Comparison of ENCODE assay signal across 8 mouse cellular contexts in the genomic region with DNA sequence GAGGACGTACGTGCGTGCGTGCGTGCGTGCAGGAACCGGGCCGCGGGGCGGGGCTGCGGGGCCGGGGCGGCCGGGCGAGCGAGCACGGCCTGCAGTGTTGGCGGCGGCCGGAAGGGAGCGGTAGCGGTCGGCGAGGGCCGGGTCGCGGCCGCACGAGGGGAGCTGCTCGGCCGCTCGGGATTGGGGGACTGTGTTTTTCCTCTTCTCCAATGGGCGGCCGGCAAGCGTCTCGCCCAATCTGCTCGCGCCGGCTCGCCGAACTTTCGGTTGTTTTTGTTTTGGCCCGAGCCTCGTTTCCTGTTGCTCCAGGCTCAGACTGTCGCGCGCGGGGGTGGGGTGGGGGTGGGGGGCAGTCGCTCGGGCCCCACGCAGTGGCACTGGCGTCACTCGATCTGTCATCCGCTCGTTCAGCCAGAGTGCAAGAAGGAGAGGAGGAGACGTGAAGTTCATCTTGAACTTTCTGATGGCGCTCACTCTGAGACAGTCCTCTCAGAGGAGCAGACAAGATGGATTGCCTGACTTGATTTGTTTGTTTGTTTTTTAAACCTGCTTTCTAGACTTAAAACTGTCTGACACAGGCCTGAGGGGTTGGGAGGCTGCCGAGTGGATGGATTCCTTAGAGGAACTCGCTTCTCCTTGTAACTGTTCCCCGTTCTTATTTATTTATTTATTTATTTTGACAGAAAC. TPM values are rescaled to one million over a fixed set of nuclear protein-coding genes. Genes with fewer than 3 reads are reported as not detected.
DNase-seq lines count a peak whose midpoint lies in the region; ATAC-seq and TF ChIP-seq lines count a peak whose summit lies in the region.

No protein-coding gene starts in this region.

- 2% methylated on average over 56 of the region's 60 CpGs for WGBS in forebrain, embryonic 10.5 days
- WGBS in lung, embryonic 15.5 days: 2% methylated on average over 50 of the region's 60 CpGs
- WGBS in thymus, adult 2 months: under 1% methylated on average over 56 of the region's 60 CpGs

- peak overlapping the region; percentile 90 for H3K4me2 ChIP-seq in lung, embryonic 15.5 days

- peaks cover 21% of the 10 kb centered on the region for H3K4me1 ChIP-seq in forebrain, embryonic 10.5 days
- peaks cover 22% of the 10 kb centered on the region for H3K4me1 ChIP-seq in lung, embryonic 15.5 days
- H3K4me1 ChIP-seq in thymus, adult 2 months (replicated peaks; ENCODE audit: control insufficient read depth, insufficient read depth, low read length): peaks cover 12% of the 10 kb centered on the region

- TF ChIP-seq POLR2A in thymus, adult 2 months (IDR thresholded peaks at IDR 0.05; ENCODE audit: control insufficient read depth, extremely low read depth, insufficient read depth, low read length, poor library complexity): no peak

- H3K27me3 ChIP-seq in forebrain, embryonic 10.5 days (ENCODE audit: poor library complexity, severe bottlenecking): no peaks in the 10 kb centered on the region
- H3K27me3 ChIP-seq in lung, embryonic 15.5 days: no peaks in the 10 kb centered on the region
- no peaks in the 10 kb centered on the region for H3K27me3 ChIP-seq in thymus, adult 2 months (ENCODE audit: control insufficient read depth, insufficient read depth, low read length)

- peak; percentile 82 for TF ChIP-seq CTCF in thymus, adult 2 months (IDR thresholded peaks at IDR 0.05; ENCODE audit: borderline replicate concordance, control insufficient read depth, extremely low read depth, insufficient read depth, low read length, poor library complexity)

- intact Hi-C loops in heart, postnatal 10 days (cut with DNase I): no loop called here

- no peaks in the 10 kb centered on the region for H3K9me3 ChIP-seq in forebrain, embryonic 10.5 days
- no peaks in the 10 kb centered on the region for H3K9me3 ChIP-seq in lung, embryonic 15.5 days

- peaks cover 26% of the 10 kb centered on the region for H3K36me3 ChIP-seq in forebrain, embryonic 10.5 days (replicated peaks)
- no peaks in the 10 kb centered on the region; the same call in 1 of the 2 replicates for H3K36me3 ChIP-seq in lung, embryonic 15.5 days
- no peaks in the 10 kb centered on the region for H3K36me3 ChIP-seq in thymus, adult 2 months (ENCODE audit: control insufficient read depth, insufficient read depth, low read length)

- H3K9ac ChIP-seq in lung, embryonic 15.5 days: peak overlapping the region; percentile 99

- peak overlapping the region; percentile 100 for H3K27ac ChIP-seq in forebrain, embryonic 10.5 days
- peak overlapping the region; percentile 100 for H3K27ac ChIP-seq in lung, embryonic 15.5 days
- H3K27ac ChIP-seq in thymus, adult 2 months (ENCODE audit: control insufficient read depth, insufficient read depth, low read length): peak overlapping the region; percentile 91

- DNase-seq in ES-CJ7 (ENCODE audit: low read depth, low spot score): peak; percentile 87
- DNase-seq in c-Kit-positive CD71-positive TER-119-negative erythroid progenitor cells, embryonic 14.5 days (ENCODE audit: low read depth): peak; percentile 85
- DNase-seq in forebrain, embryonic 10.5 days (ENCODE audit: extremely low spot score, low spot score): peak; percentile 89
- peak; percentile 95 to 96 for DNase-seq in heart, postnatal 10 days
- DNase-seq in kidney, postnatal 4 days: peak; percentile 95 to 96
- peak; percentile 92 for DNase-seq in thymus, adult 2 months

- ATAC-seq in lung, embryonic 15.5 days (ENCODE audit: borderline replicate concordance, extremely low read depth, low FRiP score, low TSS enrichment): peak; percentile 93
- ATAC-seq in neutrophil, adult 5-6 weeks (ENCODE audit: extremely low read depth, insufficient number of reproducible peaks, low FRiP score, poor library complexity, severe bottlenecking): peak; percentile 79

- peak overlapping the region; percentile 99 for H3K4me3 ChIP-seq in forebrain, embryonic 10.5 days
- peak overlapping the region; percentile 80 for H3K4me3 ChIP-seq in lung, embryonic 15.5 days
- peak overlapping the region; percentile 83 for H3K4me3 ChIP-seq in thymus, adult 2 months (ENCODE audit: control insufficient read depth, insufficient read depth, low read length)

RNA-seq across cellular contexts. Expression of a gene that starts 1.6 kb away (rescaled TPM):
- polyA plus RNA-seq in forebrain, embryonic 10.5 days (2016; fragmentation: Nextera tagmentation; extraction: Ambion mirVana): 29.2 and 29.3 TPM in 2 replicates
- 10 to 100 TPM; 36.7 to 38.9 TPM for total RNA-seq in heart, postnatal 10 days (2021)
- 25.9 and 31.8 TPM in 2 replicates for polyA plus RNA-seq in lung, embryonic 15.5 days (2015; fragmentation: Nextera tagmentation; extraction: Ambion mirVana)
- total RNA-seq in neutrophil, adult 5-6 weeks (2017): 159 and 166 TPM in 2 replicates
- polyA plus RNA-seq in thymus, adult 2 months (2012; rRNA removed): 32.9 and 43.6 TPM in 2 replicates

Comparison
In these comparisons a context has a peak if more than half of its experiments do, and no peak if none do; other contexts are left out.
1. Peak in every context shown above with its lines: DNase-seq, ATAC-seq, H3K4me3 ChIP-seq and H3K27ac ChIP-seq.